Mouse (Mus musculus) liver, embryonic 14.5 days (tissue): ENCODE results near the gene Fosl1.

ENCODE experiments used
- CTCF ChIP-seq: IDR thresholded peaks from 2 replicates; pipeline ENCODE4 v1.5.1; 2016; ENCODE audit warnings: antibody characterized with exemption, low read depth, control low read depth
- EP300 ChIP-seq: IDR thresholded peaks from 2 replicates; pipeline ENCODE4 v1.6.1; 2016; ENCODE audit warnings: antibody characterized with exemption, low read depth

- TF ChIP-seq CTCF, result no peak
- TF ChIP-seq EP300, result no peak
Measured at GRCm38 (mm10) chr19:5423561-5423960, 23.8 kb upstream of the Fosl1 start.
